In the genomic region with DNA sequence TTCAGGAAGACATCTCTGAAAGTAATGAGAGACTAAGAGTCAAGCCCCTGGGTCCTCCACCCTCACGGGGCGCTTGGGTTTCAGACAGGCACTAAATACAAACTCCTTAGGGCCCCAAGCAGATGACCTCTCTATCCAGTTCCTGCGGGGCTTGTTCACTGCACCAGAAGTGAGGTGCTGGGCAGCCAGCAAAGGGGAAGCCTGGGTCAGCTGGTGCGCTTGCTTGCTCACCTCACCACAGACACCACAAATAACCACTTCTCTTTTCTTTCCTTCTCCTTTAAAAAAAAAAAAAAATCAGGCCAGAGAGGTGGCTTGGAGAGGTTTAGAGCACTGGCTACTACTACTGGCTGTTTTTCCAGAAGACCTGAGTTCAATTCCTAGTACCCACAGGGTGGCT, we compare ENCODE assay signal across 13 mouse cellular contexts. TPM values are rescaled to one million over a fixed set of nuclear protein-coding genes. Genes with fewer than 3 reads are reported as not detected.
DNase-seq lines count a peak whose midpoint lies in the region; TF ChIP-seq lines count a peak whose summit lies in the region.
"Had no signal": no experiment of that assay in that cellular context is flagged by ENCODE, and none has a peak within 500 bp of the region (broad histone marks: within the 10 kb centered on the region; RNA-seq: fewer than 3 reads in every experiment).

No protein-coding gene starts in this region.

- peaks cover 67% of the 10 kb centered on the region for H3K4me1 ChIP-seq in bone marrow macrophage, adult 2 months (ENCODE audit: control insufficient read depth, insufficient read depth, low read length)
- H3K4me1 ChIP-seq in small intestine, adult 2 months (ENCODE audit: control insufficient read depth, insufficient read depth, insufficient read length, low read length), result peaks cover 18% of the 10 kb centered on the region

- no peaks in the 10 kb centered on the region for H3K36me3 ChIP-seq in small intestine, adult 2 months (ENCODE audit: control insufficient read depth, insufficient read depth, low read length)
- H3K36me3 ChIP-seq: hindbrain, embryonic 15.5 days had no signal

- no peak for TF ChIP-seq POLR2A in bone marrow macrophage, adult 2 months (IDR thresholded peaks at IDR 0.05; ENCODE audit: borderline replicate concordance, low read depth, low read length)
- no peak for TF ChIP-seq POLR2A in small intestine, adult 2 months (IDR thresholded peaks at IDR 0.05; ENCODE audit: low read depth, low read length)

- DNase-seq in layer of hippocampus, adult 11-12 months (ENCODE audit: low spot score), result peak; percentile 58
- no peak for DNase-seq in layer of hippocampus, postnatal 10 days (ENCODE audit: low spot score in 2 of 2)
- peak; percentile 39 for DNase-seq in lung, postnatal 25 days (ENCODE audit: low spot score)
- DNase-seq in T-cell, adult 2 months (ENCODE audit: low spot score), result no peak
- DNase-seq in kidney, postnatal 36 days, result no peak
- no peak for DNase-seq in adrenal gland, postnatal 14 days
- DNase-seq: cerebellum, postnatal 36 days; gastrocnemius, postnatal 36 days; kidney, adult 18-20 months; midbrain, embryonic 14.5 days had no signal

- H3K4me3 ChIP-seq in bone marrow macrophage, adult 2 months (ENCODE audit: insufficient read depth, low read length), result peak overlapping the region; percentile 62
- peak overlapping the region; percentile 18; the same call in 1 of the 2 replicates for H3K4me3 ChIP-seq in small intestine, adult 2 months (ENCODE audit: low read depth, low read length)
- H3K4me3 ChIP-seq: hindbrain, embryonic 15.5 days had no signal

- peak overlapping the region; percentile 98 for H3K27ac ChIP-seq in bone marrow macrophage, adult 2 months (ENCODE audit: insufficient read depth, low read depth, low read length)
- peak overlapping the region; percentile 48 for H3K27ac ChIP-seq in small intestine, adult 2 months (ENCODE audit: insufficient read depth, low read depth, low read length)
- H3K27ac ChIP-seq: hindbrain, embryonic 15.5 days had no signal

- H3K27me3 ChIP-seq in small intestine, adult 2 months (ENCODE audit: control insufficient read depth, insufficient read depth, low read length), result no peaks in the 10 kb centered on the region
- H3K27me3 ChIP-seq: hindbrain, embryonic 15.5 days had no signal

- WGBS in small intestine, adult 2 months, result 84% methylated on average over 4 of the region's 4 CpGs

- no peak for TF ChIP-seq CTCF in bone marrow macrophage, adult 2 months (IDR thresholded peaks at IDR 0.05; ENCODE audit: low read depth, low read length)
- TF ChIP-seq CTCF in small intestine, adult 2 months (IDR thresholded peaks at IDR 0.05; ENCODE audit: extremely low read depth, insufficient read length, insufficient replicate concordance, low read depth, low read length), result no peak

RNA-seq across cellular contexts. Expression of a gene that starts 59.0 kb away (rescaled TPM):
- 10 to 100 TPM; 85.2 to 96.2 TPM for total RNA-seq in layer of hippocampus, postnatal 10 days (2021)
- 181 and 193 TPM in 2 replicates for polyA plus RNA-seq in bone marrow macrophage, adult 2 months (2012; ENCODE audit: insufficient read depth, insufficient read length, missing spikeins)
- 10.8 and 15.1 TPM in 2 replicates for polyA plus RNA-seq in small intestine, adult 2 months (2012; rRNA removed)
- total RNA-seq in adrenal gland, postnatal 14 days (2021), result 9.5 and 20.0 TPM in 2 replicates

Comparison
In these comparisons a context has a peak if more than half of its experiments do, and no peak if none do; other contexts are left out.
1. DNase-seq: peak in layer of hippocampus, adult 11-12 months (single experiment) and lung, postnatal 25 days (single experiment); none in layer of hippocampus, postnatal 10 days (0 of 2), T-cell, adult 2 months (single experiment), kidney, postnatal 36 days (0 of 2) and adrenal gland, postnatal 14 days (single experiment).